Mouse (Mus musculus) CD4-positive helper T cell, adult 2 months (primary cell): ENCODE data around the gene AC134908.4.

Source experiments
- DNase-seq: peaks from one replicate; pipeline ENCODE4 v3.0.0-alpha.2; 2012; ENCODE audit warnings: low read depth, missing footprints, low spot score

AC134908.4 gene

GRCm38 (mm10) chr17:25795609-25796092 lies at the start of gene AC134908.4:
Gene AC134908.4 (minus strand): TSS chr17:25795659.
- DNase-seq, result no peak

- DNase-seq, result peak; percentile 96
These were observed 49.0 kb upstream of the AC134908.4 start, which contains the start of gene Rhot2 for GRCm38 (mm10) chr17:25844396-25844901. Gene Rhot2 (minus strand): TSS chr17:25844851.

- no peak for DNase-seq
These were observed 48.4 kb upstream of the AC134908.4 start for GRCm38 (mm10) chr17:25843636-25844395.

GRCm38 (mm10) chr17:25843122-25843521 lies 47.7 kb upstream of the AC134908.4 start:
- DNase-seq, result no peak

- DNase-seq, result no peak
These were observed 47.0 kb upstream of the AC134908.4 start for GRCm38 (mm10) chr17:25842509-25842908.

- no peak for DNase-seq
These were observed 45.8 kb upstream of the AC134908.4 start, which contains the start of gene Gm20683 for GRCm38 (mm10) chr17:25841117-25841880. Gene Gm20683 (minus strand): TSS chr17:25841763.

- no peak for DNase-seq
These were observed 45.1 kb upstream of the AC134908.4 start for GRCm38 (mm10) chr17:25840519-25840918.

- DNase-seq, result no peak
These were observed 44.2 kb upstream of the AC134908.4 start for GRCm38 (mm10) chr17:25839455-25840235.

GRCm38 (mm10) chr17:25838904-25839303 lies 43.4 kb upstream of the AC134908.4 start:
- DNase-seq, result no peak

GRCm38 (mm10) chr17:25837533-25837932 lies 42.1 kb upstream of the AC134908.4 start:
- DNase-seq, result peak; percentile 40

GRCm38 (mm10) chr17:25837076-25837410 lies 41.6 kb upstream of the AC134908.4 start, which contains the start of gene Rhbdl1:
Gene Rhbdl1 (minus strand): TSS chr17:25837295.
- DNase-seq, result peak; percentile 57

GRCm38 (mm10) chr17:25836397-25837075 lies 41.1 kb upstream of the AC134908.4 start:
- no peak for DNase-seq

GRCm38 (mm10) chr17:25835816-25836215 lies 40.4 kb upstream of the AC134908.4 start:
- no peak for DNase-seq

- DNase-seq, result no peak
These were observed 39.8 kb upstream of the AC134908.4 start for GRCm38 (mm10) chr17:25835301-25835700.

- no peak for DNase-seq
These were observed 39.2 kb upstream of the AC134908.4 start for GRCm38 (mm10) chr17:25834595-25835222.

GRCm38 (mm10) chr17:25833961-25834594 lies 38.6 kb upstream of the AC134908.4 start:
- DNase-seq, result no peak

GRCm38 (mm10) chr17:25833291-25833663 lies 37.8 kb upstream of the AC134908.4 start, which contains the start of gene Stub1:
Gene Stub1 (minus strand): TSS chr17:25833404.
- no peak for DNase-seq

GRCm38 (mm10) chr17:25832436-25833290 lies 37.2 kb upstream of the AC134908.4 start:
- peak; percentile 98 for DNase-seq
